Mouse (Mus musculus) limb, embryonic 15.5 days (tissue): ENCODE measurements around the gene Tsc22d1. TPM values are rescaled to one million over a fixed set of nuclear protein-coding genes. Genes with fewer than 3 reads are reported as not detected.
A peak's percentile ranks its signal among the peaks of the same experiment; 100 is the strongest.

Source experiments
- ATAC-seq: fragments of 200-750 bp; cut with Nextera tagmentation; 2 replicates; pipeline ENCODE4 v1.8.0; 2017; ENCODE audit warnings: low read depth, moderate TSS enrichment; ENCODE audit not compliant: insufficient number of reproducible peaks, low FRiP score, low TSS enrichment
- H3K27ac ChIP-seq: fragments of 300-500 bp; sonication (generic); 2 replicates; pipeline ENCODE4 v1.5.1; 2015; ENCODE audit warnings: moderate library complexity, mild to moderate bottlenecking, inconsistent platforms
- H3K27me3 ChIP-seq: fragments of 300-500 bp; sonication (generic); 2 replicates; pipeline ENCODE4 v1.6.1; 2015; ENCODE audit warnings: inconsistent platforms
- H3K36me3 ChIP-seq: fragments of 300-500 bp; sonication (generic); 2 replicates; pipeline ENCODE4 v1.6.1; 2015; ENCODE audit warnings: inconsistent platforms
- H3K4me1 ChIP-seq: fragments of 300-500 bp; sonication (generic); 2 replicates; pipeline ENCODE4 v1.6.1; 2015; ENCODE audit warnings: inconsistent platforms
- H3K4me2 ChIP-seq: fragments of 300-500 bp; sonication (generic); 2 replicates; pipeline ENCODE4 v1.6.1; 2015; ENCODE audit warnings: mild to moderate bottlenecking, inconsistent platforms
- H3K4me3 ChIP-seq: fragments of 300-500 bp; sonication (generic); 2 replicates; pipeline ENCODE4 v1.5.1; 2015; ENCODE audit warnings: mild to moderate bottlenecking, inconsistent platforms
- H3K9ac ChIP-seq: fragments of 300-500 bp; sonication (generic); 2 replicates; pipeline ENCODE4 v1.6.1; 2015; ENCODE audit warnings: inconsistent platforms
- H3K9me3 ChIP-seq: fragments of 300-500 bp; sonication (generic); 2 replicates; pipeline ENCODE4 v1.6.1; 2016; ENCODE audit warnings: inconsistent platforms
- WGBS: fragments of 180-500 bp; shearing (Covaris S2); methylation state at CpG from one replicate; pipeline ENCODE4 v1.1.7; 2015; 5-methylcytosine and 5-hydroxymethylcytosine counted together
- polyA plus RNA-seq: library from polyadenylated mRNA; unstranded; fragments of >200 nt; fragmentation: Nextera tagmentation; extraction: Ambion mirVana; gene quantifications from 2 replicates; pipeline ENCODE4 v1.2.1, GENCODE M21; 2015

Tsc22d1 gene
- polyA plus RNA-seq, 1 experiment from 2014 or later, result 584 TPM

- no peak overlapping the region for H3K4me3 ChIP-seq
- peaks cover 18% of the 10 kb centered on the region; the same call in 1 of the 2 replicates for H3K4me1 ChIP-seq
- H3K9ac ChIP-seq, result no peak overlapping the region
- H3K9me3 ChIP-seq, result no peaks in the 10 kb centered on the region
- no peak for ATAC-seq
- H3K4me2 ChIP-seq, result no peak overlapping the region
- no peaks in the 10 kb centered on the region for H3K36me3 ChIP-seq
- 74% methylated on average over 19 of the region's 19 CpGs for WGBS
- H3K27ac ChIP-seq, result no peak overlapping the region
- H3K27me3 ChIP-seq, result no peaks in the 10 kb centered on the region
These were observed 56.5 kb downstream of the Tsc22d1 start for GRCm38 (mm10) chr14:76471301-76471700.

GRCm38 (mm10) chr14:76472487-76472886 lies 57.7 kb downstream of the Tsc22d1 start:
- H3K4me2 ChIP-seq, result no peak overlapping the region
- no peak for ATAC-seq
- WGBS, result 50% methylated on average over 8 of the region's 8 CpGs

GRCm38 (mm10) chr14:76473404-76473803 lies 58.6 kb downstream of the Tsc22d1 start:
- H3K4me1 ChIP-seq, result peaks cover 11% of the 10 kb centered on the region; the same call in 1 of the 2 replicates
- no peak for ATAC-seq
- no peak overlapping the region for H3K9ac ChIP-seq
- 16% methylated on average over 2 of the region's 2 CpGs for WGBS
- no peak overlapping the region for H3K27ac ChIP-seq
- H3K27me3 ChIP-seq, result no peaks in the 10 kb centered on the region
- H3K4me3 ChIP-seq, result no peak overlapping the region
- H3K4me2 ChIP-seq, result no peak overlapping the region
- no peaks in the 10 kb centered on the region for H3K9me3 ChIP-seq
- no peaks in the 10 kb centered on the region for H3K36me3 ChIP-seq

More at GRCm38 (mm10) chr14:76472487-76472886, 57.7 kb downstream of the Tsc22d1 start:
- H3K9ac ChIP-seq, result no peak overlapping the region
- H3K4me3 ChIP-seq, result no peak overlapping the region
- H3K4me1 ChIP-seq, result peaks cover 9% of the 10 kb centered on the region; the same call in 1 of the 2 replicates
- H3K27me3 ChIP-seq, result no peaks in the 10 kb centered on the region
- H3K27ac ChIP-seq, result no peak overlapping the region
- no peaks in the 10 kb centered on the region for H3K36me3 ChIP-seq
- H3K9me3 ChIP-seq, result no peaks in the 10 kb centered on the region

GRCm38 (mm10) chr14:76474165-76474564 lies 59.4 kb downstream of the Tsc22d1 start:
- 51% methylated on average over 1 of the region's 1 CpGs for WGBS
- Histone ChIP-seq H3K9me3 (no peaks in the 10 kb centered on the region), H3K4me2 (no peak overlapping the region), H3K4me1 (peaks cover 7% of the 10 kb centered on the region; the same call in 1 of the 2 replicates), H3K27me3 (no peaks in the 10 kb centered on the region), H3K4me3 (no peak overlapping the region), H3K9ac (no peak overlapping the region), H3K27ac (no peak overlapping the region), H3K36me3 (no peaks in the 10 kb centered on the region)
- ATAC-seq, result no peak

GRCm38 (mm10) chr14:76476770-76477169 lies 62.0 kb downstream of the Tsc22d1 start:
- H3K4me2 ChIP-seq, result no peak overlapping the region
- no peak overlapping the region for H3K4me3 ChIP-seq
- 31% methylated on average over 4 of the region's 4 CpGs for WGBS
- peaks cover 10% of the 10 kb centered on the region for H3K4me1 ChIP-seq
- H3K9ac ChIP-seq, result no peak overlapping the region
- no peak for ATAC-seq
- no peaks in the 10 kb centered on the region for H3K36me3 ChIP-seq
- no peaks in the 10 kb centered on the region for H3K9me3 ChIP-seq
- no peak overlapping the region for H3K27ac ChIP-seq
- no peaks in the 10 kb centered on the region for H3K27me3 ChIP-seq

GRCm38 (mm10) chr14:76478076-76478475 lies 63.3 kb downstream of the Tsc22d1 start:
- Histone ChIP-seq H3K27me3 (no peaks in the 10 kb centered on the region), H3K4me1 (peaks cover 10% of the 10 kb centered on the region), H3K4me2 (no peak overlapping the region), H3K9me3 (no peaks in the 10 kb centered on the region), H3K36me3 (no peaks in the 10 kb centered on the region), H3K9ac (no peak overlapping the region), H3K27ac (no peak overlapping the region), H3K4me3 (no peak overlapping the region)
- 75% methylated on average over 2 of the region's 2 CpGs for WGBS
- ATAC-seq, result no peak

- Histone ChIP-seq H3K9me3 (no peaks in the 10 kb centered on the region), H3K4me1 (peaks cover 10% of the 10 kb centered on the region), H3K4me2 (no peak overlapping the region), H3K4me3 (no peak overlapping the region), H3K9ac (no peak overlapping the region), H3K27ac (peak overlapping the region; percentile 61; the same call in 1 of the 2 replicates), H3K27me3 (no peaks in the 10 kb centered on the region), H3K36me3 (no peaks in the 10 kb centered on the region)
- 43% methylated on average over 6 of the region's 6 CpGs for WGBS
- ATAC-seq, result no peak
These were observed 63.9 kb downstream of the Tsc22d1 start for GRCm38 (mm10) chr14:76478616-76479015.

- H3K4me2 ChIP-seq, result no peak overlapping the region
- H3K27ac ChIP-seq, result no peak overlapping the region
- H3K9me3 ChIP-seq, result no peaks in the 10 kb centered on the region
- peaks cover 10% of the 10 kb centered on the region for H3K4me1 ChIP-seq
- 0 out of 2 replicates have a peak, but pooled peaks have one; percentile 35 for ATAC-seq
- no peak overlapping the region for H3K9ac ChIP-seq
- H3K4me3 ChIP-seq, result no peak overlapping the region
- WGBS, result 24% methylated on average over 6 of the region's 6 CpGs
- H3K36me3 ChIP-seq, result no peaks in the 10 kb centered on the region
- no peaks in the 10 kb centered on the region for H3K27me3 ChIP-seq
These were observed 65.1 kb downstream of the Tsc22d1 start for GRCm38 (mm10) chr14:76479867-76480266.

- no peak overlapping the region for H3K4me3 ChIP-seq
- H3K4me2 ChIP-seq, result no peak overlapping the region
- H3K27me3 ChIP-seq, result no peaks in the 10 kb centered on the region
- H3K9me3 ChIP-seq, result no peaks in the 10 kb centered on the region
- 86% methylated on average over 11 of the region's 11 CpGs for WGBS
- ATAC-seq, result no peak
- H3K9ac ChIP-seq, result no peak overlapping the region
- H3K4me1 ChIP-seq, result peaks cover 10% of the 10 kb centered on the region
- H3K36me3 ChIP-seq, result no peaks in the 10 kb centered on the region
- no peak overlapping the region for H3K27ac ChIP-seq
These were observed 65.7 kb downstream of the Tsc22d1 start for GRCm38 (mm10) chr14:76480507-76480906.

GRCm38 (mm10) chr14:76483701-76484100 lies 68.9 kb downstream of the Tsc22d1 start:
- Histone ChIP-seq H3K4me2 (no peak overlapping the region), H3K27ac (no peak overlapping the region), H3K9ac (no peak overlapping the region), H3K4me3 (no peak overlapping the region), H3K4me1 (peaks cover 19% of the 10 kb centered on the region), H3K9me3 (no peaks in the 10 kb centered on the region), H3K36me3 (no peaks in the 10 kb centered on the region), H3K27me3 (no peaks in the 10 kb centered on the region)
- ATAC-seq, result no peak
- WGBS, result 93% methylated on average over 1 of the region's 1 CpGs

GRCm38 (mm10) chr14:76487609-76488008 lies 72.8 kb downstream of the Tsc22d1 start:
- Histone ChIP-seq H3K9ac (no peak overlapping the region), H3K4me3 (no peak overlapping the region), H3K4me2 (no peak overlapping the region), H3K27ac (peak overlapping the region; percentile 73), H3K9me3 (no peaks in the 10 kb centered on the region), H3K27me3 (no peaks in the 10 kb centered on the region), H3K4me1 (peaks cover 24% of the 10 kb centered on the region), H3K36me3 (no peaks in the 10 kb centered on the region)
- 78% methylated on average over 16 of the region's 16 CpGs for WGBS
- ATAC-seq, result no peak

- Histone ChIP-seq H3K36me3 (0 out of 2 replicates have a peak, but pooled peaks cover under 1% of the 10 kb centered on the region), H3K27ac (peak overlapping the region; percentile 73), H3K9me3 (no peaks in the 10 kb centered on the region), H3K4me1 (peaks cover 24% of the 10 kb centered on the region), H3K27me3 (no peaks in the 10 kb centered on the region), H3K4me2 (no peak overlapping the region), H3K9ac (no peak overlapping the region), H3K4me3 (no peak overlapping the region)
- no peak for ATAC-seq
- WGBS, result 36% methylated on average over 18 of the region's 18 CpGs
These were observed 73.6 kb downstream of the Tsc22d1 start for GRCm38 (mm10) chr14:76488101-76489044.
